Mouse (Mus musculus) heart, embryonic 13.5 days (tissue): ENCODE results near the gene 4930451I11Rik. TPM values are rescaled to one million over a fixed set of nuclear protein-coding genes. Genes with fewer than 3 reads are reported as not detected.

Experiments used
- ATAC-seq: fragments of 200-750 bp; cut with Nextera tagmentation; 2 replicates; pipeline ENCODE4 v1.8.0; 2017; ENCODE audit warnings: moderate TSS enrichment; ENCODE audit not compliant: insufficient number of reproducible peaks, low FRiP score, low TSS enrichment; ENCODE audit errors: extremely low read depth
- H3K27ac ChIP-seq: fragments of 300-500 bp; sonication (generic); replicated peaks from 2 replicates; pipeline ENCODE4 v1.5.1; 2015; ENCODE audit warnings: moderate library complexity, mild to moderate bottlenecking, inconsistent platforms
- H3K27me3 ChIP-seq: fragments of 300-500 bp; sonication (generic); replicated peaks from 2 replicates; pipeline ENCODE4 v1.6.1; 2015; ENCODE audit warnings: mild to moderate bottlenecking, inconsistent platforms
- H3K36me3 ChIP-seq: fragments of 300-500 bp; sonication (generic); 2 replicates; pipeline ENCODE4 v1.6.1; 2015; ENCODE audit warnings: mild to moderate bottlenecking, inconsistent platforms
- H3K4me1 ChIP-seq: fragments of 300-500 bp; sonication (generic); 2 replicates; pipeline ENCODE4 v1.6.1; 2015; ENCODE audit warnings: inconsistent platforms
- H3K4me2 ChIP-seq: fragments of 300-500 bp; sonication (generic); 2 replicates; pipeline ENCODE4 v1.6.1; 2015; ENCODE audit warnings: inconsistent platforms, mild to moderate bottlenecking, moderate library complexity
- H3K4me3 ChIP-seq: fragments of 300-500 bp; sonication (generic); 2 replicates; pipeline ENCODE4 v1.5.1; 2015; ENCODE audit warnings: moderate library complexity, mild to moderate bottlenecking, inconsistent platforms
- H3K9ac ChIP-seq: fragments of 300-500 bp; sonication (generic); 2 replicates; pipeline ENCODE4 v1.6.1; 2015; ENCODE audit warnings: inconsistent platforms, mild to moderate bottlenecking, moderate library complexity
- H3K9me3 ChIP-seq: fragments of 300-500 bp; sonication (generic); 2 replicates; pipeline ENCODE4 v1.6.1; 2016; ENCODE audit warnings: inconsistent platforms
- WGBS: fragments of 180-500 bp; shearing (Covaris S2); methylation state at CpG from one replicate; pipeline ENCODE4 v1.1.7; 2015; ENCODE audit warnings: mixed read lengths; 5-methylcytosine and 5-hydroxymethylcytosine counted together
- polyA plus RNA-seq: library from polyadenylated mRNA; unstranded; fragments of >200 nt; fragmentation: Nextera tagmentation; extraction: Ambion mirVana; gene quantifications from 2 replicates; pipeline ENCODE4 v1.2.1, GENCODE M21; 2015

4930451I11Rik gene
- polyA plus RNA-seq, 1 experiment from 2014 or later = not detected

- peak overlapping the region; percentile 65; the same call in 1 of the 2 replicates for H3K9ac ChIP-seq
- H3K27ac ChIP-seq = no peak overlapping the region
- WGBS = 2% methylated on average over 21 of the region's 21 CpGs
- H3K27me3 ChIP-seq = peaks cover 51% of the 10 kb centered on the region
- peak overlapping the region; percentile 68 for H3K4me2 ChIP-seq
- peak overlapping the region; percentile 45 for H3K4me3 ChIP-seq
- no peaks in the 10 kb centered on the region for H3K36me3 ChIP-seq
- H3K9me3 ChIP-seq = no peaks in the 10 kb centered on the region
- H3K4me1 ChIP-seq = peaks cover 5% of the 10 kb centered on the region
- ATAC-seq = peak; percentile 45; the same call in 1 of the 2 replicates
Observed at GRCm38 (mm10) chr7:126832036-126832598, 678 bp upstream of the 4930451I11Rik start.

GRCm38 (mm10) chr7:126825952-126826351 lies 5.5 kb downstream of the 4930451I11Rik start:
- Histone ChIP-seq H3K27ac (no peak overlapping the region), H3K9ac (no peak overlapping the region), H3K4me1 (peaks cover 16% of the 10 kb centered on the region), H3K27me3 (peaks cover 91% of the 10 kb centered on the region), H3K4me2 (no peak overlapping the region), H3K9me3 (no peaks in the 10 kb centered on the region), H3K36me3 (no peaks in the 10 kb centered on the region), H3K4me3 (no peak overlapping the region)
- 57% methylated on average over 5 of the region's 5 CpGs for WGBS
- ATAC-seq = no peak

- Histone ChIP-seq H3K27me3 (peaks cover 90% of the 10 kb centered on the region), H3K27ac (no peak overlapping the region), H3K4me2 (no peak overlapping the region), H3K4me3 (no peak overlapping the region), H3K9me3 (no peaks in the 10 kb centered on the region), H3K4me1 (peaks cover 16% of the 10 kb centered on the region), H3K36me3 (no peaks in the 10 kb centered on the region), H3K9ac (no peak overlapping the region)
- ATAC-seq = no peak
- WGBS = 22% methylated on average over 8 of the region's 8 CpGs
Observed at GRCm38 (mm10) chr7:126825403-126825802, 6.0 kb downstream of the 4930451I11Rik start.

GRCm38 (mm10) chr7:126823940-126824339 lies 7.5 kb downstream of the 4930451I11Rik start:
- H3K4me2 ChIP-seq = no peak overlapping the region
- no peaks in the 10 kb centered on the region for H3K9me3 ChIP-seq
- WGBS = 14% methylated on average over 10 of the region's 10 CpGs
- no peak for ATAC-seq
- H3K4me1 ChIP-seq = peaks cover 16% of the 10 kb centered on the region
- peaks cover 75% of the 10 kb centered on the region for H3K27me3 ChIP-seq
- H3K36me3 ChIP-seq = no peaks in the 10 kb centered on the region
- H3K9ac ChIP-seq = no peak overlapping the region
- no peak overlapping the region for H3K4me3 ChIP-seq
- no peak overlapping the region for H3K27ac ChIP-seq

- ATAC-seq = no peak
- under 1% methylated on average over 16 of the region's 19 CpGs for WGBS
- peak overlapping the region; percentile 71 for H3K9ac ChIP-seq
Observed at GRCm38 (mm10) chr7:126823202-126823711, 8.2 kb downstream of the 4930451I11Rik start.

GRCm38 (mm10) chr7:126822741-126823140 lies 8.7 kb downstream of the 4930451I11Rik start:
- WGBS = 10% methylated on average over 9 of the region's 9 CpGs
- Histone ChIP-seq H3K9ac (no peak overlapping the region; the same call in 1 of the 2 replicates), H3K27ac (no peak overlapping the region), H3K36me3 (no peaks in the 10 kb centered on the region), H3K27me3 (peaks cover 67% of the 10 kb centered on the region), H3K4me3 (peak overlapping the region; percentile 39; the same call in 1 of the 2 replicates), H3K4me2 (peak overlapping the region; percentile 65), H3K9me3 (no peaks in the 10 kb centered on the region), H3K4me1 (peaks cover 16% of the 10 kb centered on the region)
- ATAC-seq = no peak

More at GRCm38 (mm10) chr7:126823202-126823711, 8.2 kb downstream of the 4930451I11Rik start:
- no peak overlapping the region for H3K27ac ChIP-seq
- H3K4me3 ChIP-seq = peak overlapping the region; percentile 39
- no peaks in the 10 kb centered on the region for H3K9me3 ChIP-seq
- H3K4me2 ChIP-seq = peak overlapping the region; percentile 65
- H3K27me3 ChIP-seq = peaks cover 68% of the 10 kb centered on the region
- no peaks in the 10 kb centered on the region for H3K36me3 ChIP-seq
- H3K4me1 ChIP-seq = peaks cover 16% of the 10 kb centered on the region

- Histone ChIP-seq H3K9ac (no peak overlapping the region), H3K36me3 (no peaks in the 10 kb centered on the region), H3K9me3 (no peaks in the 10 kb centered on the region), H3K4me2 (no peak overlapping the region), H3K27ac (no peak overlapping the region), H3K4me3 (no peak overlapping the region), H3K4me1 (peaks cover 16% of the 10 kb centered on the region), H3K27me3 (peaks cover 60% of the 10 kb centered on the region)
- WGBS = 17% methylated on average over 7 of the region's 7 CpGs
- ATAC-seq = no peak
Observed at GRCm38 (mm10) chr7:126821835-126822511, 9.5 kb downstream of the 4930451I11Rik start.

GRCm38 (mm10) chr7:126818818-126819217 lies 12.6 kb downstream of the 4930451I11Rik start:
- no peak overlapping the region for H3K27ac ChIP-seq
- 20% methylated on average over 1 of the region's 1 CpGs for WGBS
- peaks cover 16% of the 10 kb centered on the region for H3K4me1 ChIP-seq
- no peaks in the 10 kb centered on the region for H3K36me3 ChIP-seq
- no peak overlapping the region for H3K4me3 ChIP-seq
- H3K9ac ChIP-seq = no peak overlapping the region
- ATAC-seq = no peak
- peaks cover 29% of the 10 kb centered on the region for H3K27me3 ChIP-seq
- no peak overlapping the region for H3K4me2 ChIP-seq
- no peaks in the 10 kb centered on the region for H3K9me3 ChIP-seq

GRCm38 (mm10) chr7:126817595-126817994 lies 13.8 kb downstream of the 4930451I11Rik start:
- H3K36me3 ChIP-seq = no peaks in the 10 kb centered on the region
- H3K4me2 ChIP-seq = no peak overlapping the region
- peaks cover 17% of the 10 kb centered on the region for H3K27me3 ChIP-seq
- H3K9me3 ChIP-seq = no peaks in the 10 kb centered on the region
- WGBS = 84% methylated on average over 7 of the region's 7 CpGs
- H3K4me1 ChIP-seq = peaks cover 7% of the 10 kb centered on the region
- no peak overlapping the region for H3K9ac ChIP-seq
- ATAC-seq = no peak
- H3K27ac ChIP-seq = no peak overlapping the region
- no peak overlapping the region for H3K4me3 ChIP-seq

- peaks cover 10% of the 10 kb centered on the region; the same call in 1 of the 2 replicates for H3K27me3 ChIP-seq
- no peaks in the 10 kb centered on the region for H3K36me3 ChIP-seq
- ATAC-seq = no peak
- H3K4me3 ChIP-seq = no peak overlapping the region
- H3K4me2 ChIP-seq = no peak overlapping the region
- no peak overlapping the region for H3K9ac ChIP-seq
- 84% methylated on average over 8 of the region's 8 CpGs for WGBS
- H3K27ac ChIP-seq = no peak overlapping the region
- no peaks in the 10 kb centered on the region for H3K9me3 ChIP-seq
- no peaks in the 10 kb centered on the region for H3K4me1 ChIP-seq
Observed at GRCm38 (mm10) chr7:126816494-126816893, 14.9 kb downstream of the 4930451I11Rik start.

GRCm38 (mm10) chr7:126815726-126816222 lies 15.7 kb downstream of the 4930451I11Rik start:
- H3K4me1 ChIP-seq = no peaks in the 10 kb centered on the region
- no peak overlapping the region for H3K27ac ChIP-seq
- no peaks in the 10 kb centered on the region for H3K9me3 ChIP-seq
- H3K27me3 ChIP-seq = 0 out of 2 replicates have a peak, but pooled peaks cover 3% of the 10 kb centered on the region
- no peak overlapping the region for H3K9ac ChIP-seq
- H3K36me3 ChIP-seq = no peaks in the 10 kb centered on the region
- no peak for ATAC-seq
- 59% methylated on average over 8 of the region's 8 CpGs for whole genome bisulfite sequencing
- H3K4me2 ChIP-seq = no peak overlapping the region
- H3K4me3 ChIP-seq = no peak overlapping the region
